Mouse (Mus musculus): ENCODE results near the gene Erbin.

Erbin gene

GRCm38 (mm10) chr13:103920261-103920932 is at the start of gene Erbin:
TSS of gene Erbin (minus strand) at chr13:103920514.
- DNase-seq, result peak; percentile 55

DNA sequence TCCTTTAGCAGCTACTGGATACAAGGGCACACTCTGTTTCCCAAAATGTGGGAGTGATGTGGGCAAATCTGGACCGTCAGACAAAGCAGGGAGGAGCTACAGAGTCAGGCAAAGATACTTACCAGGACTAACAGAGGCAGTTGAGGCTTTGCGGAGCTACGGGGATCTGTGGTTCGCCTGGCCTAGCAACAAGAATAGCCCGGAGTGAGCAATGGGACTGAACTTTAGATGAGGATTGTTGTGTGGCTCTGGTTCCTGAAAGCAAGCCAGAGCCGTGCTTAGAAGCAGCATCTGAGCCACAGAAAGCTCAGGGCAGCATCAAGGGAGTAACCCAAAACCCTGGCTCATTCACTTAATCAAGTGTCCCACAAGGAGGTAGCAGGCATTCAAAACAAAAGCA is 49.6 kb upstream of the Erbin start:
- DNase-seq, result no peak

DNA sequence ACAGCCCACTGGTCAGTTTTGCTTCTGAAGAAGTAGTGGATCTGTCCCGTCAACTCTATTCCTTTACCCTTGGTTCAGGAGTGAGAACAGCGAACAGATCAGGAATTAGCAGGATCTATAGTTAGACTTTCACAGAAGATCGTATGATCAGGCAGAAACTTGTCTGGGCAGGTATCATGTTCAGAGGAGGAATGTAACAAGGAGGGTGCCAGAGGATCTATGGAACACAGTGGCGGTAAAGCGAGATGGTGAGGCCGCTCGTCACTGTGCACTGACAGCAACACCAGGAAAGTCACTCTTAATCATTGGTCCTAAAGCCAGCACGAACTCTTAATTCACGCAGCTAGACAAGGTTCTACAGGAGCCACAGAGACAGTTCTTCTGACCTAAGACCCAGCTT is 47.7 kb upstream of the Erbin start:
- DNase-seq, result no peak

DNA sequence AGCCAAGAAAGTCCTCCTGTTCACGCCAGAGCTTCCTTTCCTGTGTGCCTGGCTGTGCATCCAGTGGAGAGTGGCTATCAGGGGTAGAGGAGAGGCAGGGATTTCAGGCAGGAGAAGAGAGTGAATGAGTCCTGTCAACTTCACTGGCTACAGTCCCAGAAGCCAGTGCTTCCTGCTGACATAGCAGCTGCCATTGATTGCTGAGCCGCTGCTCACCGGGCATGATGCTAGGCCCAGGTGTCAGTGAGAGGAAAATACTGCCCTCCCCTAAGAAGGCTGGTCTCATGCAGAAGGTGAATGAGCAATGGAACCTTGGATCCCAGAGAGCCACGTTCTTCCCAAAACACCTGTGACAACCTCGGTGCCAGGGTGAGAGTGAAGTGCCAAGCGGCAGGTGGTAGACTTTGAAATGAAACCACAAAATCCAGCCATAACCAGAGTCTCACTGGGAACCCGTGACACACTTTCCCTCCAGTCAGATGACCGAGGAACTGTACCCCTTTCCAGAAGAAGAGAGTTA is 46.4 kb upstream of the Erbin start:
- no peak for DNase-seq

GRCm38 (mm10) chr13:103965187-103965586 is 44.9 kb upstream of the Erbin start:
- no peak for DNase-seq

- DNase-seq, result no peak
Measured at GRCm38 (mm10) chr13:103963094-103963493, 42.8 kb upstream of the Erbin start.

- DNase-seq, result no peak
Measured at GRCm38 (mm10) chr13:103959841-103960240, 39.5 kb upstream of the Erbin start.

GRCm38 (mm10) chr13:103958607-103959123 is 38.4 kb upstream of the Erbin start:
- no peak for DNase-seq

GRCm38 (mm10) chr13:103957175-103957940 is 37.0 kb upstream of the Erbin start:
- DNase-seq, result no peak

- DNase-seq, result no peak
Measured at GRCm38 (mm10) chr13:103955652-103956051, 35.3 kb upstream of the Erbin start.

- DNase-seq, result no peak
Measured at GRCm38 (mm10) chr13:103951393-103951792, 31.1 kb upstream of the Erbin start.

DNA sequence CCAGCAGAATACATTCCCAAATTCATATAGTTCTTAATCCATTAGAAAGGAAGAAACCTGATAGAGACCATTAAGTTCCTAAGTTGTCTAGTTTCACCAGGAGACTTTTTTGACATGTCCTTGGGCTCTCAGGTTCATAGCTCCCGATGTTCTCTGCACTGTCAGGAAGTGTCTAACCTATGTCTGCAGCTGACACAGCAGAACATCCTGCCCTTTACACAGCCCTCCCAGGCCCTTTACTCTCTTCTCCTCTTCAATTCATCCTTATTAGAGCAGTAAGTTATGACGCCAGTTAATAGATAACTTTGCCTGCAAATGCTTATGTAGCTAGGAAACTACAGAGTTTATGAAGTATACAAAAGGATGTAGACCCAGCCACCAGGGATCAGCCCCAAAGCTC is 20.5 kb upstream of the Erbin start:
- DNase-seq, result no peak

GRCm38 (mm10) chr13:103924586-103924985 is 4.3 kb upstream of the Erbin start:
- DNase-seq, result peak; percentile 16

DNA sequence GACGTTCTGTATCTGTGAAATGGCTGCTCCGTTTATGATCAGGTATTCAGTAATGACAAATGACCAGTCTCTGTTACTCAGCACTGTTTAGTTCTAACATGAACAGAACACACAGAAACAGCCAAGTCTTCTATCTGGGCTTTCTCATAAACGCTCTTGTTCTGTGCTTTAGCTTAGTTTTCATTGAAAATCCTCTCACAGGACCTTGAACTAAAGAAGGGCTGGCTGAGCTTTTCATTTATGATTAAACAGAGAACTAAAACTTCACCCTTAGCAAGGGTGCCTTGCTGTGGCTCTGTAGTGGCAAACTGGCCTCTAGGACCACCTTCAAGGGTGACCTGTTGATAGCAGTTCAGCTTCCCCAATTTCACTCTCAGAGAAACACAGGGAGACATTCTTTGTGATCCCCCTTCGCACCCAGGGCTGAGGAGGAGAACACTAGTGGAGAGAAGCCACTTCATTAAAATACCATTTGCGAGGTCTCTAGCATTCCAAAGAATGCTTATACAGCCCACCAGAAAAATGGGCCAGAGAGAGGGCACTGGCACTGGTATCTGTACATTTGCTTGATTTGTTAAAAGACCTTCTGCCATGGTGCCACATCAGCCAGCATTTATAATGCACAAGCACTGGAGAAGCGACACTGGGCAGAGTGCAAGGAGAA is 3.2 kb upstream of the Erbin start:
- DNase-seq, result no peak

DNA sequence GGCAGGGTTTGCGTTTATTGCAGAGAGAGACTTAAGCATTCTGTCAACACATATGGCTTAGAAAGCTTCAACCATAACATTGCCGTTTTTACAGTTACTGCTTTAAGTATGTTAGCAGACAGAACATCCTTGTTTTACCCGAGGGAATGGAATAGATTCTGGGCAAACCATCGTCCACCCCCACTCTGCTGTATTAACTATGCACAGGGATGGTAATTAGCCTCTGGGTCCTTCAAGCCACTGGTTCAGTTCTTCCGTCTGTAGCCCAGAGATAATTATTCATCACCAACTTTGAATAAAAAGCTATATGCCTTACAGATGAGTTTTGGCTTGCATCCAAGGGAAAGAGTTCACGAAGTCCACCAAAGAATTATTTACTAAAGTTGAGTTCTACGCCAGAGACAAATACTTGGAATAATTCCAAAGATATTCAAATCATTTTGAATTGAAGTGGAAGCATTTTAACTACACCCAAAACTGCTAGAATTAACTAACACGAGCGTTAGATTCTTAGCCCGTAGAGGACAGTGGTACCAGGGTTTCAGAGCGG is 1.6 kb upstream of the Erbin start:
- DNase-seq, result no peak

DNA sequence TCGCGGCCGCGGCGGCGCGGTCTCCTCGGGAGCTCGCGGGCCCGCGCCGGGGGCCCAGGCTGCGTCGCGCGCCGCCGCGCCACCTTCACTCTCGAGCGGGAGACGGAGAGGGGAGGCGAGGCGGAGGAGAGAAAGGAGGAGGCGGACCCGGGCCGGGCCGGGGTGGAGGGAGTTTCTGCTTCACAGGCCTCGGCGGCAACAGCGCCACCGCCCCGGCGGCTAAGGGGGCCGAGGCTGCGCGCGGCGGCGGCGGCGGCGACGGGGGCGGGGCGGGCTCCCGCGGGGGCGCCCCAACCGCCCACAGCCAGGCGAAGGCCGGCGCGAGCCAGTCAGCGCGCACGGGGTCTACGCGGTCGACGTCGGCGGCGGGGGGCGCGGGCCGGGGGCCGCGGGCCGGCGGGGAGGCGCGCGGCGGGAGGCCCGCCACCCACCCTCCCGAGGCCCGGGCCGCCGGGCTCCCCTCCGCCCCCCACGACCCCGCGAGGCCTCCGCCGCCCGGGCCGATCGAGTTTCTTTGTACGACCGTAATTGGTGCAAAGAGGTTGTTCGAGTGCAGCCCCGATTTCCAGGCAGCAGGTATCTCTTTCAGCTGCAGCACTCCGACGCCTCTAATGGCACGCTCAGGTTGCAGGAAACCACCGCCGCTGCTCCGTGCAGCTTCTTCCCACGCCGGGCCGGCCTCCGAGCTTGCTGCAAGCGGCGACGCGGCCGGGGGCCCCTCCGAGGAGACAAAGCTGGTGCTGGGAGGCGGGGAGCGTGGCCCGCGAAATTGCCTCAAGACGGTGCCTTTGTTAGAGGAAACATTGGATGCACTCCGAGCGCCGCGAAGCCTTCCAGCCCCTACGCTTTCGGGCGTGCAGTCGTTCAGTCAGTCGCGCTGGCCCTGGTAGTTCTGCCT is 868 bp upstream of the Erbin start:
- DNase-seq, result peak; percentile 80

GRCm38 (mm10) chr13:103919956-103920260 is 406 bp downstream of the Erbin start:
- DNase-seq, result peak; percentile 11

- peak; percentile 6 for DNase-seq
Measured at GRCm38 (mm10) chr13:103919234-103919955, 919 bp downstream of the Erbin start.

GRCm38 (mm10) chr13:103918432-103918831 is 1.9 kb downstream of the Erbin start:
- DNase-seq, result no peak

- no peak for DNase-seq
Measured at GRCm38 (mm10) chr13:103914114-103914736, 6.1 kb downstream of the Erbin start.

- DNase-seq, result no peak
Measured at GRCm38 (mm10) chr13:103912351-103912750, 8.0 kb downstream of the Erbin start.

Data from right cerebral cortex, postnatal 4 days (tissue).